Mouse (Mus musculus): ENCODE data around the gene Elp4. TPM values are rescaled to one million over a fixed set of nuclear protein-coding genes. Genes with fewer than 3 reads are reported as not detected.

Elp4 gene
- total RNA-seq, 2 experiments from 2014 or later = 13.3 to 18.8 TPM

GRCm38 (mm10) chr2:105726657-105727056 lies 177.7 kb downstream of the Elp4 start:
- DNase-seq = no peak

GRCm38 (mm10) chr2:105715409-105716115 lies 188.8 kb downstream of the Elp4 start:
- no peak for DNase-seq

GRCm38 (mm10) chr2:105710511-105710910 lies 193.9 kb downstream of the Elp4 start:
- DNase-seq = no peak

GRCm38 (mm10) chr2:105709126-105709525 lies 195.2 kb downstream of the Elp4 start:
- no peak for DNase-seq

- DNase-seq = no peak
These were observed 199.0 kb downstream of the Elp4 start for GRCm38 (mm10) chr2:105705320-105705719.

GRCm38 (mm10) chr2:105702586-105702985 lies 201.8 kb downstream of the Elp4 start:
- no peak for DNase-seq

- DNase-seq = no peak
These were observed 202.6 kb downstream of the Elp4 start for GRCm38 (mm10) chr2:105701781-105702180.

- no peak for DNase-seq
These were observed 205.7 kb downstream of the Elp4 start for GRCm38 (mm10) chr2:105698631-105699030.

- no peak for DNase-seq
These were observed 206.6 kb downstream of the Elp4 start for GRCm38 (mm10) chr2:105697741-105698140.

- no peak for DNase-seq
These were observed 213.1 kb downstream of the Elp4 start for GRCm38 (mm10) chr2:105691296-105691695.

- no peak for DNase-seq
These were observed 214.4 kb downstream of the Elp4 start for GRCm38 (mm10) chr2:105689771-105690639.

- DNase-seq = no peak
These were observed 215.0 kb downstream of the Elp4 start for GRCm38 (mm10) chr2:105689304-105689770.

GRCm38 (mm10) chr2:105688436-105689303 lies 215.7 kb downstream of the Elp4 start:
- DNase-seq = no peak

- no peak for DNase-seq
These were observed 216.4 kb downstream of the Elp4 start for GRCm38 (mm10) chr2:105688011-105688410.

- peak in 1 of 2 experiments; percentile 16 for DNase-seq
These were observed 216.9 kb downstream of the Elp4 start for GRCm38 (mm10) chr2:105687317-105687991.

- DNase-seq = no peak
These were observed 217.7 kb downstream of the Elp4 start for GRCm38 (mm10) chr2:105686363-105687316.

- DNase-seq = no peak
These were observed 218.7 kb downstream of the Elp4 start for GRCm38 (mm10) chr2:105685651-105686050.

- DNase-seq = no peak
These were observed 219.2 kb downstream of the Elp4 start for GRCm38 (mm10) chr2:105684991-105685650.

- no peak for DNase-seq
These were observed 220.5 kb downstream of the Elp4 start for GRCm38 (mm10) chr2:105683771-105684410.

All from adrenal gland, postnatal 36 days (tissue).